Mouse (Mus musculus): ENCODE measurements around the gene Ptprb.

The Ptprb gene

GRCm38 (mm10) chr10:116275280-116275679, at the start of gene Ptprb:
Gene Ptprb, plus strand, starts transcription at chr10:116275523.
- ATAC-seq (ENCODE audit: low TSS enrichment) = no peak

- no peak for ATAC-seq (ENCODE audit: low TSS enrichment)
These were observed 40.0 kb upstream of the Ptprb start for GRCm38 (mm10) chr10:116235299-116235698.

- ATAC-seq (ENCODE audit: low TSS enrichment) = peak; percentile 72
These were observed 33.1 kb upstream of the Ptprb start for GRCm38 (mm10) chr10:116242200-116242599.

- ATAC-seq (ENCODE audit: low TSS enrichment) = no peak
These were observed 31.9 kb upstream of the Ptprb start for GRCm38 (mm10) chr10:116243373-116243772.

GRCm38 (mm10) chr10:116245632-116246031, 29.7 kb upstream of the Ptprb start:
- no peak for ATAC-seq (ENCODE audit: low TSS enrichment)

GRCm38 (mm10) chr10:116252668-116253067, 22.7 kb upstream of the Ptprb start:
- ATAC-seq (ENCODE audit: low TSS enrichment) = no peak

GRCm38 (mm10) chr10:116253972-116254371, 21.4 kb upstream of the Ptprb start:
- no peak for ATAC-seq (ENCODE audit: low TSS enrichment)

- ATAC-seq (ENCODE audit: low TSS enrichment) = no peak
These were observed 16.0 kb upstream of the Ptprb start for GRCm38 (mm10) chr10:116259298-116259697.

GRCm38 (mm10) chr10:116260658-116261433, 14.5 kb upstream of the Ptprb start:
- peak; percentile 84 for ATAC-seq (ENCODE audit: low TSS enrichment)

- ATAC-seq (ENCODE audit: low TSS enrichment) = peak; percentile 81
These were observed 13.8 kb upstream of the Ptprb start for GRCm38 (mm10) chr10:116261559-116261958.

GRCm38 (mm10) chr10:116264521-116264920, 10.8 kb upstream of the Ptprb start:
- no peak for ATAC-seq (ENCODE audit: low TSS enrichment)

- ATAC-seq (ENCODE audit: low TSS enrichment) = peak; percentile 81
These were observed 8.5 kb upstream of the Ptprb start for GRCm38 (mm10) chr10:116266561-116267433.

GRCm38 (mm10) chr10:116267434-116267822, 7.9 kb upstream of the Ptprb start:
- 0 out of 2 replicates have a peak, but pooled peaks have one; percentile 5 for ATAC-seq (ENCODE audit: low TSS enrichment)

- ATAC-seq (ENCODE audit: low TSS enrichment) = no peak
These were observed 7.0 kb upstream of the Ptprb start for GRCm38 (mm10) chr10:116268343-116268742.

GRCm38 (mm10) chr10:116270646-116271469, 4.5 kb upstream of the Ptprb start:
- ATAC-seq (ENCODE audit: low TSS enrichment) = no peak

- no peak for ATAC-seq (ENCODE audit: low TSS enrichment)
These were observed 3.8 kb upstream of the Ptprb start for GRCm38 (mm10) chr10:116271470-116271915.

GRCm38 (mm10) chr10:116272156-116272555, 3.2 kb upstream of the Ptprb start:
- ATAC-seq (ENCODE audit: low TSS enrichment) = no peak

- ATAC-seq (ENCODE audit: low TSS enrichment) = no peak
These were observed 11.5 kb downstream of the Ptprb start for GRCm38 (mm10) chr10:116286697-116287344.

GRCm38 (mm10) chr10:116288130-116288529, 12.8 kb downstream of the Ptprb start:
- no peak for ATAC-seq (ENCODE audit: low TSS enrichment)

- no peak for ATAC-seq (ENCODE audit: low TSS enrichment)
These were observed 15.2 kb downstream of the Ptprb start for GRCm38 (mm10) chr10:116290483-116290882.

- peak; percentile 97 for ATAC-seq (ENCODE audit: low TSS enrichment)
These were observed 15.9 kb downstream of the Ptprb start for GRCm38 (mm10) chr10:116291153-116291755.

Data from frontal cortex, adult (tissue).